Mouse (Mus musculus) hindlimb bud, embryonic 11.5 days (tissue): ENCODE measurements around the gene Tubb5.

Experiments used
- DNase-seq: peaks from one replicate; pipeline ENCODE4 v3.0.0-alpha.2; 2012; ENCODE audit warnings: low read depth, low spot score; ENCODE audit errors: extremely low spot score

Tubb5 gene

DNA sequence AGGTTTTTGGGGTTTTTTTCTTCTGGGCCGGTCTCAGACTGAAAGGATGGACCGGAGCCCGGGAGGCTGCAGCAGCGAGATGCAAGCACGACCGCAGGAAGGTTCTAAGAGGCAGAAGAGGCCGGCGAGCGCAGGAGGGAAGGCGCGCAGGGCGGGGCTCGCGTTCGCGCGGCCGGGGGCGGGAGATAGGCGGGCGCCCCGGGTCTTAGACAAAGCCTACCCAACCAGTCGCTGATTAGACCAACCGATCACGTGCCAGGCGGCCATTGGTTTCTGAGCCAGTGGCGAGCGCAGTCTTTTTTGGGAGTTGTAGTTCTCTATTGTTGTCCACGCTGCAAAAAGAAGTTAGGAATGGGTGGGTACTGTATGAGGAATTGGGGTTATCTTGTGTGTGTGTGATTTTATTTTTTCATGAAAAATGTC is at the start of gene Tubb5:
Gene Tubb5, minus strand, starts transcription at position 185 of the 423 bp plus-strand sequence.
- DNase-seq: no peak

DNA sequence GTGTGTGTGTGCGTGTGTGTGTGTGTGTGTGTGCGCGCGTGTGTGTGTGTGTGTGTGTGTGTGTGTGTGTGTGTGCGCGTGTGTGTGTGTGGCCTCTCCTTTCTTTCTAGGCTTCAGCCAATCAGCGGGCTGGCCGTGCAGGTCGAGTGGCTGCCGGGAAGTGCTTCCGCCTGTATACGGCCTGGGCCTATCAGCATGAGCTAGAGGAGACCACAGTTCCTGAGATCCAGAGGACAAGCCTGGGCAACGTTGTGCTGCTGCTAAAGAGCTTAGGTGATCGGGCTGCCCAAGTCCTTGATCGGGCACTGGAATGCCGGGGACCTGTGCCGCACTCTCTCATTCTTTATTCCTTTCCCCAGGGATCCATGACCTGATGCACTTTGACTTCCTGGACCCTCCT is 49.6 kb upstream of the Tubb5 start:
- no peak for DNase-seq

DNA sequence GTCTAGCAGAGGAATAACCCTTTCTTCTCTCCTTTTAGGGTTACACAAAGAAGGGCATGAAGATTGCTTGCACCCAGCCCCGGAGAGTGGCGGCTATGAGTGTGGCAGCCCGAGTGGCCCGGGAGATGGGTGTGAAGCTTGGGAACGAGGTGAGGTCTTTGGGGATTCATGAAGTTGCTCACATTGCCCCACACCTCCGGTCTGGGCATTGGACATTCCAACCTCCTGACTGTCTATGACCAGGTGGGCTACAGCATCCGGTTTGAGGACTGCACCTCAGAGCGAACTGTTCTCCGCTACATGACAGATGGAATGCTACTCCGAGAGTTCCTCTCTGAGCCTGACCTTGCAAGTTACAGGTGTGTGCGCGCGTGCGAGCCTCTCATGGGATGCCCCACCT is 45.7 kb upstream of the Tubb5 start:
- DNase-seq: no peak

DNA sequence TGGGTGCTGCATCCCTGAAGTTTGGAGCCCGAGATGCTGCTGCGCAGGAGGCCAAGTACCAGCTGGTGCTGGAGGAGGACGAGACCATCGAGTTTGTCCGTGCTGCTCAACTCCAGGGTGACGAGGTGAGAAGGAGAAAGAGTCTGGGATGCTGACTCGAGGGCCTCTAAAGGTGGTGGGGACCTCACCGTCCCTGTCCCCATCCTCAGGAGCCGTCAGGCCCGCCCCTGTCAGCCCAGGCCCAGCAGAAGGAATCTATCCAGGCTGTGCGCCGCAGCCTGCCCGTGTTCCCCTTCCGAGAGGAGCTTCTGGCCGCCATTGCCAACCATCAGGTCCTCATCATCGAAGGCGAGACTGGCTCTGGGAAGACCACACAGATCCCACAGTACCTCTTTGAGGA is 44.8 kb upstream of the Tubb5 start:
- no peak for DNase-seq

DNA sequence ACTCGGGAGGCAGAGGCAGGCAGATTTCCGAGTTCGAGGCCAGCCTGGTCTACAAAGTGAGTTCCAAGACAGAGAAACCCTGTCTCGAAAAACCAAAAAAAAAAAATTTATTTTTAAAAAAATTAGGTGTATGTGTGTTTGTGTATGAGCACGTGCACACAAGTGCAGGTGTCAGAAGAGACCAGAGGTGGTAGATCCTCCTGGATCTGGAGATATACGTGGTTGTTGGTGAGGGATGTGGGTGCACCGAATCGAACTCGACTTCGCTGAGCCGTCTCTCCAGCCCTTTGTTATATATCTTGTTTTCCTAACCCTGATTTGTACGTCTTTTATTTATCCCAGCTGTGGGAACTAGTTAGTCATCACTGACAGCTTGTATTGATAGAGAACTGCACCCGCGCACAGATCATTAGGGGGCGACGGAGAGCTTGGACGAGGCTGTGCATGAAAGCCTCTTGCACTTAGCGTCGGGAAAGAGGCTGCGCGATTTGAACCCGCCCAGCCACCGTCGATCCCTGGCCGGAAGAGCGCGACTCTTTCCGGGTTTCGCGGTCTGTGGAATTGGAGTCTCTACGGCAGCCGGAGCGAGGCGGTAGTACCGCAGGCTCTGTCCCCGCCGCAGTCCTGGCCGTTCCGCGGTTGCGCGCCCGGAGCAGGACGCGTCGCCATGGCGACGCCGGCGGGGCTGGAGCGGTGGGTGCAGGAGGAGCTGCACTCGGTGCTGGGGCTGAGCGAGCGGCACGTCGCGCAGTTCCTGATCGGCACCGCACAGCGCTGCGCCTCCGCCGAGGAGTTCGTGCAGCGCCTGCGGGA is 41.3 kb upstream of the Tubb5 start, which contains the start of gene Dhx16:
Gene Dhx16, plus strand, starts transcription at position 575 of the 813 bp plus-strand sequence.
- no peak for DNase-seq

DNA sequence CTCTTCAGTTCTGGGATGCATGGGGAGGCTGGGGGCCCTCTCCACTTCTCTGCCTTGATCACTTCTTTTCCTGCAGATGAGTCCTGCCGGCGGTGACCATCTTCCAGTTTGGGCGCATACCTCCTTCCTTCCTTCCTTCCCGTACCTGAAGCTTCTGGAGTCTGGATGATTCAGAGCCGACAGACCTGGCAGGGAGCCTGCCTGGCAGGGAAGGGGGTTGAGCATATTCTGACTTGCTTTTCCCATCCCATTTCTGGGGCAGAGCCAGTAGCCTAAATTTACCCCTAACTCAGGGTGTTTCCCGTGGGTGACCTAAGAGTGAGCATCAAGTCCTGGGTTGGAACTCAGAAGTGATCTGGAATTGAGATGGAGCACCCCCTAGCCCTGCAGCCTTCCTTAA is 36.6 kb upstream of the Tubb5 start:
- DNase-seq: no peak

DNA sequence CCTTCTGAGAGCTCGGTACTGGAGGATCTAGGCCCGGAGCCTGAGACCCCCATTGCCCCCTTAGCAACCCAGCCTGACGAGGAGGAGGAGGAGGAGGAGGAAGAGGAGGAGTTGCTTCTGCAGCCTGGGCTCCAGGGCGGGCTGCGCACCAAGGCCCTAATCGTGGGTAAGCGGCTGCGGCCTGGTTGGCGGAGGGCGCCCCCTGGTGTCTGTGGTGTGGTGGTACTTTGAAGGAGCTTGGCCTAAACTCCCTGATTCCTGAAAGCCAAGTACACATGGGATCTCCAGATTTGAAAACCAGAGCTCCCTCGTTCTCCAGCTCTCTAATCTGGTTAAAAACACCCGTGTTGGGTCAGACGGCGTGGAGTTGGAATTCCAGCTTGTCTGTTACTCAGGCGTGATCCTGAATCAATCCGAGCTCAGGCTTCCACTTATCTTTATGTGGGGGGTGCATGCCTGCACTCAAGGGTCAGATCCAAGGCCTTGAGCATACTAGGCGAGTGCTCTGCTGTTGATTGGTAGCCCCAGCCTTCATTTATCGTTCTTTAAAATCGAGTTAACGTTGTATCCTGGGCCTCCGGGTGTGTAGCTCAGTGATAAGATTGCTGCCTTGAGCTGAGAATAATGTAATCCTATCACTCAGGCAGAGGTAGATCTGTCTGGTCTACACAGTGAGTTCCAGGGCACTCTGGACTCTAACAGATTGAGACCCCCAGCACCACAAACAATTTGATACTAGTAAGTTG is 35.8 kb upstream of the Tubb5 start:
- no peak for DNase-seq

DNA sequence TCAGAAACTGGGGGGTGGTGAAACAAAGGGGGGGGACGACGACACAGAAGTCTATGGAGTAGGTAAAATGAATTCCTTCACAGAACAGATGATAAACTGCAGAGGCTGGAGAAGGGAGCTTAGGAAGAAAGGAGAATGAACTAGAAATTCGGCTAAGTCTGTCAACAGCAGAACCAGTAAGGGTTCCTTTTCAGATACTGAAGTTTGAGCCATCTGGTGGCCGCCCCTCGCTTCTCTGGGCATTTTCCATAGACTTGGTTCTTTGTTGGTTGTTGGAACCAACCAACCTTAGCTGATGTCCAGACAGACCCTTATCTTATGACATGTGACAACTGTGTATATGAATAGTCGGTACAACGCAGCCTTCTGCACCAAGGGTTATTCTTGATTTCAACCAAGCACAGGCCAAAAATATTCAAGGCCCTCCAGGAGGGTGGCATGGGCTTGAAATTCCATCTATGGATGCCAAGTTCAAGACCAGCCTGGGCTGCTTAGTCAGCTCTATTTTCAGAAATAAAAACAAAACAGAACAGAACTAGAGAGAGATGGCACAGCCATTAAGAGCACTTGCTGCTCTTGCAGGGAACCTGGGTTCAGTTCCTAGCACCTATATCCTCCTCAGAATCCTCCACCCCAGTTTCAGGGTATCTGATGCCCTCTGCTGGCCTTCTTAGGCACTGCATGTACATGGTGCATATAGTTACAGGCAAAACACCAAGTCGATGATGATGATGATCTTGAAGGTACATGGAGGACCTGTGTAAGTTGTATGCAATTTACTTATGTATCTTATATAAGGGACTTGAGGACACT is 33.0 kb upstream of the Tubb5 start:
- DNase-seq: no peak

DNA sequence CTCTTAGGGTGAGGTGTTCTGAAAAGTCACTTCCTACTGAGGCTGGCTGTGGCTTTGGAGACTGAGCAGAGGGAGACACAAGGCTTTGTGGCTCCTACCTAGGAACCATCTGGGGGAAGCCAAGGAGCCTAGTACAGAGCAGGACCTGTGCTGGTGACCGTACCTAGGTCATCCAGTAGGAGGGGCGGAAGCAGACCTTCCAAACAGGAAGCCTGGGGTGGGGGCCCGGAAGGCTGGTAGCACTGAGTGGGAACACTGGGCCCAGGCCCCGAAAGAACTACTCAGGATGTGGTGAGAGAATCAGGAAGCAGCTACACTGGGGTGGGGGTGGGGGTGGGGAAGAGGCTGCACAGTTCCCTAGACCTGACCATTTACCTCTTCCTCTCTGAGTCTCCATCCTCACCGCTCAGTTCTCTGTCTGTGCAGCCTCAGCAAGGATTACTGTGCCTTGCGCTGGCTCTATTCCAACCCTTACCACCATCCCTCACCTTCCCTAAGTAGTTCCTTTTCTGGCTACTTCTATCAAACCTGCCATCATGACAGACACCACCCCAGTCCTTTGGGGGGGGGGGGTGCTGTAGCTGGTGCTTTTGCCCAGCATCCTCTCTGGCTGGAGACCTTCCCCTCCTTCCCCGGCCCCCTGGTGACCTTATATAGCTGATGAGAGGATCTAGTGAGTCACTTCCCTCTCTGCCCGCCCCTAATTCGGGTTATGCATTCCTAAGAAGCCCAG is 32.2 kb upstream of the Tubb5 start:
- DNase-seq: no peak

DNA sequence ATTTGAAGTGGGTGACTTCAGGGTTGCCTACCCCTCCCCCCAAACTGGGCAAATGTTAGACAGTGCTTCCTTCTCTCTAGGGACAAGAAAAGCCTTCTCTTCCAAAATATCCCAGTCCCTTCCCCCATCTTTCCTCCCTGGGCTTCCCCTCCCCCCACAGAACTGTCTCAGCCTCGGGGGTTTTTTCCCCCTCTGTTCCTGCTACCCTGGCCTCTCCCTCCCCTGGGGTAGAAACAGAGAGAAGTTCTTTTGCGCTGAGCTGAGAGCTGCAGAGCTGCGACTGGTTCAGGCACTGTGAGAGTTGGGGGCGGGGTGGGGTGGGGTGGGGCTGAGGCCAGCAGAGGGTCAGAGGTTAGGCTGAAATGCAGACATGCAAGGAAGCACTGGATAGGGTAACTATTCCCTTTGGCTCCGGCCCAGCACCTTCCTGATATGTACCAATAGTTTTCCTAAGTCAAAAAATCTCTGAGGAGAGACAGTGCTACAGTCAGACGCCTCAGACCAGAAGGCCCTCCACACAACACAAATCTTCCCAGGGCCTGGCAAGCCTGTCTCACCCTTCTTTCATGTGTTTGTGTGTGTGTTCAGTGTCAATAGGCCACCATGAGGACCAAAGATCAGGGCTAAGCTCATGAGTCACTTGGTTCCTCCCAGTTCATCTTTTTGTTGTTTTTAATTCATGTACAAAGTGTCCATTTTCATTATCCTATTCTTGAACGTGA is 31.4 kb upstream of the Tubb5 start:
- DNase-seq: no peak

DNA sequence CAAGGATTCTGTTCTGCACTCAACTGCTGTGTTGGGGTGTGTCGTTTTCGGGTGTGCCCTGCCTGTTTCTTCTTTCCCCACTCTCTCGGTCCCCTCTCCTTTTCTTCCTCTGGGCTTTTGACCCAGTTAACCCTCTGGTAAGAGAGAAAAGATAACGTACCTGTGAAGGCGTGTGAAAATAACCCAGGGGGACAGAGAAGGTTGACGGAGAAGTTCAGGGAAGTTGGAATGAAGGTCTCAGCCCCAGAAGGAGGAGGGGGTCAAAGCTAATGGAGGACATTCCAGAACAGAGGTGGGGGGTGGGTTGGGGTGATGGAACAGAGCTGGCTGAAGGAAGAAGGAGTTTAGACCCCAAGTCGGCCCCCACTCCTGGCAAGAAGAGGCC is 30.8 kb upstream of the Tubb5 start:
- no peak for DNase-seq

DNA sequence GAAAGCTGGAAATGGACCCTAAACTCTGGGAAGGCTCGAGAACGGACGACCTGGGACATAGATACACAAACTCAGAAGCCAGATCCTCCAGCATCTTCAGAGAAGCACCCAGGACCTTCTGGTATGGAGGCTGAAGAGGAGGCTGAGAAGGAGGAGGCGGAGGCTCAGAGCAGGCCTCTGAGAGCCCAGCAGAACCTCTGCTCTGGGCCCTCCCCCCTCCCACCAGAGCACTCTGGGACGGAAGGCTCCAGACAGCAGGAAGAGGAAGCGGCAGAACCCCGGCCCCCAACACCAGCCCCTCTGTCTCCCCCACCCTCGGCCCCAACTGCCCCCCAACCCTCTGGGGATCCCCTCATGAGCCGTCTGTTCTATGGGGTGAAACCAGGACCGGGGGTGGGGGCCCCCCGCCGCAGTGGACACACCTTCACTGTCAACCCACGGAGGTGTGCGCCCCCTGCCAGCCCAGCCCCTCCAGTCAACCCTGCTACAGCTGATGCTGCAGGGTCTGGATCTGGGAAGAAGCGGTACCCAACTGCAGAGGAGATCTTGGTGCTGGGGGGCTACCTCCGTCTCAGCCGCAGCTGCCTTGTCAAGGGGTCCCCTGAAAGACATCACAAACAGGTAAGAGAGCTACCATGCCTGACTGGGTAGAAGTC is 30.2 kb upstream of the Tubb5 start:
- no peak for DNase-seq

DNA sequence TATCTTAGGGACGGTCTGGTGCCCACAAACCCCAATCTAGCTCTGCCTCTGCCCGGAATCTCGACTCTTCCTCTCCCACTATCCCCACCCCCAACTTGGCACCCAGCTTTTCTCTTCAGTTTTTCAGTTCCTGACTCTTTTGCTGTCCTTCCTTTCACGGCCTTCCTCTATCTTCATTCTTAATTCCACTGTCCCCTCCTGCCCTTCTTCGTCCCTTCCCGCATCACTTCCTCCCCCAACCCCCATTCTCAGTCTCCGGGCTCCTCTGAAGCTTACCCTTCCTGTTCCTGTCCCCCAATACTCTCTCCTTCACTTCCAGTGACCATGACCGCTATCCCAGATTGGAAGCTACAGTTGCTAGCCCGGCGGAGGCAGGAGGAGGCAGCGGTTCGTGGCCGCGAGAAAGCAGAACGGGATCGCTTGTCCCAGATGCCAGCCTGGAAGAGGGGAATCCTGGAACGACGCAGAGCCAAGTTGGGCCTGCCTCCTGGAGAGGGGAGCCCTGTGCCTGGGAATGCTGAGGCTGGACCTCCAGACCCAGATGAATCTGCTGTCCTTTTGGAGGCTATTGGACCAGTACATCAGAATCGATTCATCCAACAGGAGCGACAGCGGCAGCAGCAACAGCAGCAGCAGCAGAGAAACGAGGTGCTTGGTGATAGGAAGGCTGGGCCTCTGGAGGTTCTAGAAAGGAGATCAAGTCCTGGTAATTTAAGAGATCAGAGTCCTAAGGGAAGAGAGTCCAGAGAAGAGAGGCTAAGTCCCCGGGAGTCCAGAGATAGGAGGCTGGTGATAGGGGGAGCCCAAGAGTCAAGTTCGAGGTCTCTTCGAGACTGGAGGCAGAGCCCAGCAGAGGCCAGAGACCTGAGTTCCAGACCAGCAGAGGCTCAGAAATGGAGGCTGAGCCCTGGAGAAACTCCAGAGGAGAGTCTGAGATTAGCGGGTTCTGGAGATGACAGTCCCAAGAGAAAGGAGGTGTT is 29.1 kb upstream of the Tubb5 start:
- no peak for DNase-seq

DNA sequence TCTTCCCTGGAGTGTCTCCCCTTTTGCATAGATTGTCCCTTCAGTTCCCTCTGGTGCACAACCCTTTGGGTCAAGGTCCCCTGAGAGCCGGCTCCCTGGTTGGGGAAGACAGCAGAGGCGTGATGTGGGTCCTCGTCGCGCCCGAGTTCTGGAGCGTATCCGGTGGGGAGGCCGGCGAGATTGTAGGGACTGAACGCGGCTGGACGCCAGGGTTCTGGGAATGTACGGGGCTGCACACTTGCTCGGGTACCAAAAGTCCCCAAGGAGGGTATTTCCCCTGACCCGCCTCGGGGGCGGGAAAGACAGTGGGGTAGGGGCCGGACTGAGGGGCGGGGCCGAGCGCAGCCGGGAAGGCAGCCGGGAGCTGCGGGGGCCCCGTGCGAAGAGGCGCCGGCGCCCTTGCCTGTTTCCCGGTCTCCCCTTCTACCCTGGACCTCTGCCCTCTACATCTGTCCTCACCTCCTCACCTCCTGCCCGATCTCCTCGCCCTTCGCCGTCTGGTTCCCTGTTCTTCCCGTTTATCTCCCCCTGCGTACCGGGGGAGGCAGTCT is 28.2 kb upstream of the Tubb5 start:
- DNase-seq: no peak

DNA sequence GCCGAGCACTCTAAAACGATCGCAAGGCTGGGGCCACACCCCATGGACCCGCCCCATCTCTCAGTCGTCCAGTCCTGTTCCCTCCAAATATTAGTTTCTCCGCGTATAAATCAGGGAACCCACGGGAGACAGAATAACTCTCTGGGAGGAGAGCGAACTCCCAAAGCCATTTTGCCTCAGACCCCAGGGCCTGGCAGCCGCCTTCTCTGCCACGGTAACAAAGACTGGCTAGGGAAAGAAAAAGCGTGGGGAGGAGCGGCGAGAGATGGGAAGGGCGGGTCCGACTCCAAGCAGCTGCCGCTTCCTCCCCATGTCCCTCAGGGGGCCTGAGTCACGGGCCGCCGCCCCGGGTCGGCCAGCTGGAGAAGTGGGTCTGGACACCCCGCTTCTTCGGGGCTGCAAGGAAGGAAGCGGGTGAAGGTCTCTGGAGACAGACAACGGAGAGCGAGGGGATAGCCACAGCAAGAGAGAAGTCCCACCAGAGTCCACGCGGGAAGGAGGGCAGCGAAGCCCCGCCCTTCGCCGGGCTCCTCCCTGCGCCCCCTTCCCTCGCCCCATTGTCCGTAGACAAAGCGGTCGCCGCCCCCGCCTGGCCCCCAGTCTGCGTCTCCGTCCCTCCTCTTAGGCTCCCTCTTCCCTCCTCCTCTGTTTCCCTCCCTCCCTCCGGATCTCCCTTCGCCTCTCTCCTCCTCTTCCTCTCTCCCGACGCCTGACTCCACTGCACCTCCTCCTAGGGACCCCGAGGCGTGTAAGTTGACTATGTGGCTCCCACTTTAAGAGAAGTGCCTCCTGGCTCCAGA is 27.6 kb upstream of the Tubb5 start, which contains the start of gene Ppp1r18:
Gene Ppp1r18, plus strand, starts transcription at position 113 of the 800 bp plus-strand sequence.
- no peak for DNase-seq

DNA sequence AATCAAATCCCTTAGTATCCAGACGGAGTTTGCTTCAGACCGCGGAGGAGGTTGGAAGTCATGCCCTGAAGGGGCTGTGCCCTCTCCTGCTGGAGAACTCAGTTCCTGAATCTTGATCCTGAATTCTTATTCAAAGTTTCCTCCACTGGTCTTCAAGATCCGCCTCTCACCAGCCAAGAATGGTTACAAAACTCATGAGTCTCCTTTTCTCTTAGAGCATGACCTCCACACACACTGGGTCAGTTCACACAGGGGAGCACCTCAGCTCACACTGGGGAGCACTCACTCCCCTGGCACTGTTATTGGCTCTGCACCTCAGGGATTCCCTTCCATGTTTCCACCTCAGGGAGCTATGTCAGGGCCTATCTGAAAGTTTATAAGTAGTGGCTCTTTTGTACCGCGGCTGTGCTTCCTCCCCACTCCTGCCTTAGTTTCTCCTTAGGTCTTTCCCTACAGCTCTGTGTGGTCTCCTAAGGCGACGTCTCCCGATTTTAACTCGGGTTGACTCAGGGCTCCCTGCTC is 26.8 kb upstream of the Tubb5 start:
- DNase-seq: no peak
